Mouse (Mus musculus) CH12.LX (cell line): ENCODE results near the gene Ncor1. TPM values are rescaled to one million over a fixed set of nuclear protein-coding genes. Genes with fewer than 3 reads are reported as not detected.

ENCODE experiments used
- DNase-seq: peaks from one replicate; pipeline ENCODE4 v3.0.0-alpha.2; 2013; ENCODE audit errors: extremely low read depth
- H3K27ac ChIP-seq: 2 replicates; pipeline ENCODE4 v1.5.1; 2012; ENCODE audit warnings: low read depth, mild to moderate bottlenecking, control low read depth, moderate library complexity; ENCODE audit not compliant: insufficient read depth
- H3K27me3 ChIP-seq: replicated peaks from 2 replicates; pipeline ENCODE3; 2012; ENCODE audit warnings: inconsistent platforms
- H3K36me3 ChIP-seq, 2 experiments: replicated peaks in 1 of 2; 2 replicates each; pipeline versions ENCODE3 to v1.6.1; 2012; ENCODE audit warnings: inconsistent platforms in 1 of 2, low read length in 1 of 2, mild to moderate bottlenecking in 1 of 2, mixed read lengths in 1 of 2, moderate library complexity in 1 of 2; ENCODE audit not compliant: control insufficient read depth in 1 of 2, insufficient read depth in 1 of 2
- H3K4me1 ChIP-seq, 2 experiments: 2 replicates each; pipeline ENCODE4 v1.6.1; 2012; ENCODE audit warnings: inconsistent platforms in 1 of 2, moderate library complexity in 1 of 2; ENCODE audit not compliant: insufficient read depth in 2 of 2, control insufficient read depth in 1 of 2
- H3K4me2 ChIP-seq: 2 replicates; pipeline ENCODE4 v1.6.1; 2012; ENCODE audit warnings: low read depth, mild to moderate bottlenecking, control low read depth; ENCODE audit not compliant: poor library complexity, insufficient read depth, severe bottlenecking
- H3K4me3 ChIP-seq, 3 experiments: fragments of 150-350 bp in 1 of 3; sonication (generic) in 1 of 3; replicated peaks in 1 of 3; 2 replicates each; pipeline versions ENCODE3 to v1.5.1; 2011 to 2012; ENCODE audit warnings: low read depth in 2 of 3, low read length in 2 of 3, mild to moderate bottlenecking in 2 of 3, moderate library complexity in 2 of 3, control low read depth in 1 of 3, improper control_type of control experiment in 1 of 3, inconsistent platforms in 1 of 3, mixed read lengths in 1 of 3; ENCODE audit not compliant: poor library complexity in 1 of 3
- H3K79me2 ChIP-seq: replicated peaks from 2 replicates; pipeline ENCODE4 v1.6.1; 2012; ENCODE audit warnings: mild to moderate bottlenecking, moderate library complexity; ENCODE audit not compliant: control insufficient read depth, poor library complexity, insufficient read depth, severe bottlenecking; ENCODE audit errors: extremely low read depth
- H3K9ac ChIP-seq: 2 replicates; pipeline ENCODE4 v1.6.1; 2012; ENCODE audit warnings: low read depth, mild to moderate bottlenecking, control low read depth, moderate library complexity; ENCODE audit not compliant: insufficient read depth
- H3K9me3 ChIP-seq: replicated peaks from 2 replicates; pipeline ENCODE3; 2012; ENCODE audit warnings: low read length, inconsistent platforms, mixed read lengths
- BHLHE40 ChIP-seq: IDR thresholded peaks from 2 replicates; pipeline ENCODE4 v1.6.1; 2011; ENCODE audit warnings: mild to moderate bottlenecking, low read depth, low read length, improper control_type of control experiment
- CHD1 ChIP-seq: IDR thresholded peaks from 2 replicates; pipeline ENCODE4 v1.6.1; 2012; ENCODE audit warnings: low read depth, low read length, improper control_type of control experiment, inconsistent platforms
- CHD2 ChIP-seq: IDR thresholded peaks from 2 replicates; pipeline ENCODE4 v1.6.1; 2011; ENCODE audit warnings: low read length, improper control_type of control experiment
- CTCF ChIP-seq, 2 experiments: IDR thresholded peaks in 1 of 2; conservative IDR thresholded peaks in 1 of 2; 2 replicates each; pipeline ENCODE4 v1.5.1; 2011 to 2012; ENCODE audit warnings: low read depth in 2 of 2, low read length in 2 of 2, improper control_type of control experiment in 1 of 2, inconsistent platforms in 1 of 2, mild to moderate bottlenecking in 1 of 2, moderate library complexity in 1 of 2
- E2F4 ChIP-seq: IDR thresholded peaks from 2 replicates; pipeline ENCODE4 v1.6.1; 2011; ENCODE audit warnings: low read depth, low read length, improper control_type of control experiment; ENCODE audit not compliant: insufficient replicate concordance
- ELF1 ChIP-seq: IDR thresholded peaks from 2 replicates; pipeline ENCODE4 v1.6.1; 2014; ENCODE audit warnings: low read depth, mild to moderate bottlenecking, inconsistent platforms, low read length, improper control_type of control experiment
- ETS1 ChIP-seq: conservative IDR thresholded peaks from 2 replicates; pipeline ENCODE4 v1.6.1; 2012; ENCODE audit warnings: low read depth, mild to moderate bottlenecking, inconsistent platforms, low read length, improper control_type of control experiment, moderate library complexity
- GABPA ChIP-seq: IDR thresholded peaks from 2 replicates; pipeline ENCODE4 v1.6.1; 2012; ENCODE audit warnings: low read depth, low read length, improper control_type of control experiment, inconsistent platforms; ENCODE audit not compliant: insufficient replicate concordance
- HCFC1 ChIP-seq: IDR thresholded peaks from 2 replicates; pipeline ENCODE4 v1.6.1; 2012; ENCODE audit warnings: low read depth, mild to moderate bottlenecking, inconsistent platforms, low read length, improper control_type of control experiment
- IRF4 ChIP-seq: IDR thresholded peaks from 2 replicates; pipeline ENCODE4 v1.6.1; 2014; ENCODE audit warnings: low read depth, mild to moderate bottlenecking, inconsistent platforms, low read length, improper control_type of control experiment
- JUN ChIP-seq: IDR thresholded peaks from 2 replicates; pipeline ENCODE4 v1.6.1; 2011; ENCODE audit warnings: low read depth, mild to moderate bottlenecking, low read length, improper control_type of control experiment, moderate library complexity; ENCODE audit not compliant: insufficient read depth
- JUND ChIP-seq: conservative IDR thresholded peaks from 2 replicates; pipeline ENCODE4 v1.6.1; 2011; ENCODE audit warnings: low read depth, low read length, improper control_type of control experiment
- KAT2A ChIP-seq: IDR thresholded peaks from 2 replicates; pipeline ENCODE4 v1.6.1; 2012; ENCODE audit warnings: low read length, improper control_type of control experiment, inconsistent platforms; ENCODE audit not compliant: insufficient replicate concordance
- MAFK ChIP-seq: IDR thresholded peaks from 2 replicates; pipeline ENCODE4 v1.6.1; 2011; ENCODE audit warnings: low read length, improper control_type of control experiment; ENCODE audit not compliant: insufficient replicate concordance
- MAX ChIP-seq: IDR thresholded peaks from 2 replicates; pipeline ENCODE4 v1.6.1; 2011; ENCODE audit warnings: low read length, improper control_type of control experiment
- MXI1 ChIP-seq: IDR thresholded peaks from 2 replicates; pipeline ENCODE4 v1.6.1; 2011; ENCODE audit warnings: mild to moderate bottlenecking, low read depth, low read length, improper control_type of control experiment
- MYC ChIP-seq: IDR thresholded peaks from 2 replicates; pipeline ENCODE4 v1.6.1; 2011; ENCODE audit warnings: low read depth, mild to moderate bottlenecking, improper control_type of control experiment, low read length
- PAX5 ChIP-seq: IDR thresholded peaks from 2 replicates; pipeline ENCODE4 v1.6.1; 2012; ENCODE audit warnings: low read length, inconsistent platforms, mixed read lengths
- POLR2A ChIP-seq: IDR thresholded peaks from 2 replicates; pipeline ENCODE4 v1.6.1; 2011; ENCODE audit warnings: low read depth, mild to moderate bottlenecking, improper control_type of control experiment, low read length
- POLR2AphosphoS2 ChIP-seq: IDR thresholded peaks from 2 replicates; pipeline ENCODE4 v1.6.1; 2011; ENCODE audit warnings: low read depth, low read length, improper control_type of control experiment
- RAD21 ChIP-seq: IDR thresholded peaks from 2 replicates; pipeline ENCODE4 v1.6.1; 2011; ENCODE audit warnings: low read depth, mild to moderate bottlenecking, low read length, improper control_type of control experiment, moderate library complexity
- RCOR1 ChIP-seq: conservative IDR thresholded peaks from 2 replicates; pipeline ENCODE4 v1.6.1; 2012; ENCODE audit warnings: low read depth, mild to moderate bottlenecking, inconsistent platforms, low read length, improper control_type of control experiment
- SIN3A ChIP-seq: IDR thresholded peaks from 2 replicates; pipeline ENCODE4 v1.6.1; 2012; ENCODE audit warnings: low read length, improper control_type of control experiment, inconsistent platforms
- SMC3 ChIP-seq: IDR thresholded peaks from 2 replicates; pipeline ENCODE4 v1.6.1; 2011; ENCODE audit warnings: low read depth, low read length, improper control_type of control experiment
- TBP ChIP-seq: conservative IDR thresholded peaks from 2 replicates; pipeline ENCODE4 v1.6.1; 2011; ENCODE audit warnings: low read depth, low read length, improper control_type of control experiment
- UBTF ChIP-seq: IDR thresholded peaks from 2 replicates; pipeline ENCODE4 v1.6.1; 2012; ENCODE audit warnings: low read depth, mild to moderate bottlenecking, inconsistent platforms, low read length, improper control_type of control experiment, moderate library complexity
- USF1 ChIP-seq: IDR thresholded peaks from 2 replicates; pipeline ENCODE4 v1.6.1; 2014; ENCODE audit warnings: low read depth, mild to moderate bottlenecking, inconsistent platforms, low read length, improper control_type of control experiment
- USF2 ChIP-seq: conservative IDR thresholded peaks from 2 replicates; pipeline ENCODE4 v1.6.1; 2011; ENCODE audit warnings: low read depth, low read length, improper control_type of control experiment
- ZC3H11A ChIP-seq: IDR thresholded peaks from 2 replicates; pipeline ENCODE4 v1.6.1; 2012; ENCODE audit warnings: low read depth, mild to moderate bottlenecking, inconsistent platforms, low read length, improper control_type of control experiment
- ZKSCAN1 ChIP-seq: IDR thresholded peaks from 2 replicates; pipeline ENCODE4 v1.6.1; 2012; ENCODE audit warnings: low read depth, inconsistent platforms, low read length, improper control_type of control experiment, borderline replicate concordance
- ZMIZ1 ChIP-seq: IDR thresholded peaks from 2 replicates; pipeline ENCODE4 v1.6.1; 2012; ENCODE audit warnings: low read depth, mild to moderate bottlenecking, inconsistent platforms, low read length, improper control_type of control experiment
- ZNF384 ChIP-seq: IDR thresholded peaks from 2 replicates; pipeline ENCODE4 v1.6.1; 2012; ENCODE audit warnings: low read depth, low read length, improper control_type of control experiment, inconsistent platforms
- dilution Hi-C: fragments of 300-500 bp; cut with MboI; formaldehyde crosslinking; loops from 2 replicates; pipeline ENCODE4 v1.14.3; 2020; ENCODE audit warnings: low sequenced_read_pairs; ENCODE audit not compliant: extremely low pct_unique_long_range_greater_than_20kb, extremely low pct_ligation_motif_present
- in situ Hi-C: fragments of 300-500 bp; cut with MboI; formaldehyde crosslinking; loops from 3 replicates; pipeline ENCODE4 v1.14.3; 2019; ENCODE audit warnings: low sequenced_read_pairs, low pct_ligation_motif_present, low pct_unique_long_range_greater_than_20kb, mixed read lengths
- polyA plus RNA-seq: library from polyadenylated mRNA; unstranded; fragments of >175 nt; gene quantifications from 2 replicates; pipeline ENCODE4 v1.2.1, GENCODE M21; 2012; ENCODE audit warnings: low read depth; ENCODE audit not compliant: insufficient read length
- total RNA-seq, 2 experiments: library from RNA; depleted of rRNA; stranded (reverse); fragments of 300-350 nt in 1 of 2; fragments of >200 nt in 1 of 2; gene quantifications; 2 replicates each; pipeline ENCODE4 v1.2.3; 2012 to 2014

Ncor1 gene
- total and polyA plus RNA-seq, 3 experiments: 76.3 to 232 (median 83.8) TPM

DNA sequence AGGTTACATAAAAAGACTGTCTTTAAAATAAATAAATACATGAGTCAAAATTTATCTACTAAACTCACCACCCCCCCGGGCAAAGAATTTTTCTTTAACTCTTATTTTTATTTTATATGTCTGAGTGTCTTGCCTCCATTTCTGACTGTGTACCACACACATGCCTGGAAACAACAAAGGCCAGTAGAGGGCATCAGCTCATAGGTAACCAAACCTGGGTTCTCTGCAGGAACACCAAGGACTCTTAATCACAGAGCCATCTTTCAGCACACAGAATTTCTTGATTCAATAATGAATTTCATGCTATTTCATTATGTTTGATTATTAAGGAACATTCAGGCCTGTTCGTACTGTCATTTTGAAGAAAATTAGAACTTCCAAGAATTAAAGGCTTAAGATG, 61.9 kb downstream of the Ncor1 start:
- H3K27ac ChIP-seq: no peak overlapping the region
- no peaks in the 10 kb centered on the region for H3K79me2 ChIP-seq
- H3K9me3 ChIP-seq: no peaks in the 10 kb centered on the region
- H3K36me3 ChIP-seq: peaks cover 36 to 80% of the 10 kb centered on the region in 2 experiments
- no peak overlapping the region for H3K4me3 ChIP-seq
- no peak overlapping the region for H3K9ac ChIP-seq
- in situ Hi-C loops (no loop called here), dilution Hi-C loops (no loop called here)
- TF ChIP-seq UBTF (no peak), SMC3 (peak; percentile 53), ZKSCAN1 (no peak), ZNF384 (no peak), IRF4 (no peak), RAD21 (peak; percentile 67), CTCF (conservative IDR thresholded peaks at IDR 0.05 in 1 of 2, IDR thresholded peaks at IDR 0.05 in 1 of 2; ENCODE audit: low read depth in 2 of 2, low read length in 2 of 2) (peak in 1 of 2 experiments; percentile 81; a peak in 2 of 4 replicates)
- no peaks in the 10 kb centered on the region for H3K27me3 ChIP-seq
- DNase-seq: peak; percentile 40
- no peak overlapping the region for H3K4me2 ChIP-seq
- peaks cover 3% of the 10 kb centered on the region in 2 experiments; a peak in 1 of 4 replicates for H3K4me1 ChIP-seq

DNA sequence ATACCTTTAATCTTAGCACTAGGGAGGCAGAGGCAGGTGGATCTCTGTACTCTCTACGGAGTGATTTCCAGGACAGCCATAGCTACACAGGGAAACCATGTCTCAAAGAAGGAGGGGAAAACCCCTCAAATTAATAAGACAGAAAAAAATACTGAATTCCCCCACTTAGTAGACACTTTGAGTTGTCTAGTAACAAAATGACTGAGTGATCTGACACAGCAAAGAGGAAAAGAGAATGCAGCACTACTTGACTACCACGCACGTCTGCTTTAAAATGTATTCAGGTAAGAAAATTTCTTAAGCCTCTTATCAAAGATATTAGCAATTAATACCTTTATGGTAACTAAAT, 70.0 kb downstream of the Ncor1 start:
- Histone ChIP-seq H3K4me3 (no peak overlapping the region), H3K79me2 (0 out of 2 replicates have a peak, but pooled peaks cover 4% of the 10 kb centered on the region), H3K27me3 (no peaks in the 10 kb centered on the region), H3K9ac (peak overlapping the region; percentile 33; the same call in 1 of the 2 replicates), H3K4me1 (peaks cover 5 to 34% of the 10 kb centered on the region in 2 experiments; a peak in 3 of 4 replicates), H3K27ac (no peak overlapping the region), H3K36me3 (peaks cover 22 to 57% of the 10 kb centered on the region in 2 experiments), H3K9me3 (no peaks in the 10 kb centered on the region), H3K4me2 (peak overlapping the region; percentile 98)
- peak; percentile 67 for DNase-seq
- dilution Hi-C loops: no loop called here
- in situ Hi-C loops: no loop called here
- TF ChIP-seq MAFK (peak; percentile 79; the same call in 1 of the 2 replicates), HCFC1 (no peak), USF2 (no peak), ZNF384 (peak; percentile 89), MYC (0 out of 2 replicates have a peak, but pooled peaks have one; percentile 35), BHLHE40 (peak; percentile 59; the same call in 1 of the 2 replicates), ZKSCAN1 (no peak), ZMIZ1 (no peak), SMC3 (no peak), PAX5 (no peak), KAT2A (no peak), TBP (no peak), JUN (peak; percentile 49; the same call in 1 of the 2 replicates), RCOR1 (no peak), ELF1 (no peak), CTCF (conservative IDR thresholded peaks at IDR 0.05 in 1 of 2, IDR thresholded peaks at IDR 0.05 in 1 of 2; ENCODE audit: low read depth in 2 of 2, low read length in 2 of 2) (no peak), MXI1 (no peak), USF1 (no peak), SIN3A (no peak; the same call in 1 of the 2 replicates), RAD21 (no peak), CHD2 (peak; percentile 20; the same call in 1 of the 2 replicates), MAX (no peak), E2F4 (no peak), JUND (peak; percentile 80), GABPA (no peak), ETS1 (peak; percentile 37), POLR2AphosphoS2 (no peak), ZC3H11A (no peak), CHD1 (no peak), POLR2A (no peak)
